ENCODE assay signal across 14 mouse cellular contexts in the genomic region with DNA sequence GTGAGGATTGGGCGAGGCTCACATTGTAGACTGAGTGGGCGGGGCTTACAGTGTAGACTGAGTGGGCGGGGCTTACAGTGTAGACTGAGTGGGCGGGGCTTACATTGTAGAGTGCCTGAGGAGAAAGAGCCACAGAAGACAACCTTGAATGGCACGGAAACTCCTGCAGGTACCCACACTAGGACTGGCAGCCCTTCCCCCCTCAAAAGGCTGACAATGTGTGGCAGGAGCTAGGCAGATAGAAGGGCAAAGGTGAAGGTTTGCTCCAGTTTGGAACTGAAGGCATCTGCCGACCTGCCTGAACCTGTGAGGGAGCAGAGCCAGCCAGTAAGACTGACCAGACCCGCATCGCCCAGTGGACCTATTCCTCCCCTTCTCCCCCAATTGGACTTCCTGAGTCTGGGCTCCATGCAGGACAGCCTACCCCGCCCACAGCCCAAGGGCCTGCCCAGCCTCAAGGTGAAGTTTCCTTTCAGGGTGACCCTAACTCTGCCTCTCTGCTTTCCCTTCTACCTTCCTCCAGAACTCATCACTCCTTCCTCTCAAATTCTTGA.
A peak's percentile ranks its signal among the peaks of the same experiment; 100 is the strongest.
DNase-seq lines count a peak whose midpoint lies in the region; ATAC-seq and TF ChIP-seq lines count a peak whose summit lies in the region.
"Had no signal": no experiment of that assay in that cellular context is flagged by ENCODE, and none has a peak within 500 bp of the region (broad histone marks: within the 10 kb centered on the region; RNA-seq: fewer than 3 reads in every experiment).

No protein-coding gene starts in this region.

- DNase-seq in embryo, embryonic 11 days: peak; percentile 42
- DNase-seq in embryo, embryonic 10 days (ENCODE audit: low spot score): no peak
- DNase-seq in lung, postnatal 10 days: peak; percentile 14
- no peak for DNase-seq in lung, adult 2 months
- DNase-seq in c-Kit-positive CD71-positive TER-119-negative erythroid progenitor cells, embryonic 14.5 days (ENCODE audit: low read depth): peak; percentile 5
- no peak for DNase-seq in right cerebral cortex, postnatal 14 days
- no peak for DNase-seq in urinary bladder, postnatal 25 days (ENCODE audit: low spot score)
- DNase-seq: adrenal gland, postnatal 14 days; cerebellum, adult 11-12 months; lung, postnatal 14 days had no signal

- peak; percentile 45; the same call in 1 of the 2 replicates for ATAC-seq in megakaryocyte-erythroid progenitor cell, adult 5-6 weeks (replicated peaks; ENCODE audit: low FRiP score, low TSS enrichment, poor library complexity, severe bottlenecking)
- ATAC-seq: inflammation-experienced regulatory T-cells, adult 6 months had no signal

- WGBS in lung, adult 2 months: 92% methylated on average over 9 of the region's 9 CpGs

- TF ChIP-seq CTCF in lung, adult 2 months (IDR thresholded peaks at IDR 0.05; ENCODE audit: insufficient read depth, low read length): no peak

- TF ChIP-seq POLR2A in lung, adult 2 months (IDR thresholded peaks at IDR 0.05; ENCODE audit: borderline replicate concordance, extremely low read depth, low read depth, low read length): no peak

- no peaks in the 10 kb centered on the region for H3K4me1 ChIP-seq in lung, adult 2 months (ENCODE audit: control insufficient read depth, insufficient read depth, low read length)

- no peak overlapping the region for H3K4me3 ChIP-seq in lung, adult 2 months (replicated peaks; ENCODE audit: extremely low read depth, low read depth, low read length)
- H3K4me3 ChIP-seq: embryonic facial prominence, embryonic 12.5 days; heart, embryonic 12.5 days had no signal

Comparison
In these comparisons a context has a peak if more than half of its experiments do, and no peak if none do; other contexts are left out.
1. DNase-seq: peak in embryo, embryonic 11 days (single experiment), lung, postnatal 10 days (single experiment) and c-Kit-positive CD71-positive TER-119-negative erythroid progenitor cells, embryonic 14.5 days (single experiment); none in embryo, embryonic 10 days (single experiment), lung, adult 2 months (single experiment), right cerebral cortex, postnatal 14 days (single experiment) and urinary bladder, postnatal 25 days (single experiment).